Mouse (Mus musculus) bone marrow, adult 2 months (tissue): ENCODE data around the gene Ttll5. TPM values are rescaled to one million over a fixed set of nuclear protein-coding genes. Genes with fewer than 3 reads are reported as not detected.

Experiments
- H3K27ac ChIP-seq: fragments of 200-500 bp; 2 replicates; pipeline ENCODE4 v1.5.1; 2012; ENCODE audit warnings: low read depth, mild to moderate bottlenecking, control low read depth, inconsistent platforms, low read length; ENCODE audit not compliant: control insufficient read depth, poor library complexity, insufficient read depth
- H3K4me1 ChIP-seq: fragments of 200-500 bp; 2 replicates; pipeline ENCODE4 v1.6.1; 2011; ENCODE audit warnings: low read length; ENCODE audit not compliant: control insufficient read depth, insufficient read depth
- H3K4me3 ChIP-seq: fragments of 200-500 bp; replicated peaks from 2 replicates; pipeline ENCODE3; 2011; ENCODE audit warnings: mild to moderate bottlenecking, low read depth, low read length, control low read depth; ENCODE audit not compliant: control insufficient read depth
- CTCF ChIP-seq: fragments of 200-500 bp; IDR thresholded peaks from 2 replicates; pipeline ENCODE4 v1.5.1; 2011; ENCODE audit warnings: low read length, control low read depth; ENCODE audit not compliant: control insufficient read depth, insufficient read depth
- POLR2A ChIP-seq: fragments of 200-500 bp; IDR thresholded peaks from 2 replicates; pipeline ENCODE4 v1.6.1; 2011; ENCODE audit warnings: low read depth, mild to moderate bottlenecking, control low read depth, low read length, borderline replicate concordance; ENCODE audit not compliant: control insufficient read depth
- WGBS: fragments of 180-500 bp; shearing (Covaris S2); methylation state at CpG from one replicate; pipeline ENCODE4 v1.1.7; 2018; 5-methylcytosine and 5-hydroxymethylcytosine counted together
- polyA plus RNA-seq: library from polyadenylated mRNA; stranded (reverse); fragments of >200 nt; gene quantifications from 2 replicates; pipeline ENCODE4 v1.2.4, GENCODE M21; 2011; ENCODE audit warnings: low replicate concordance; ENCODE audit not compliant: missing spikeins, insufficient read depth, insufficient read length

Gene Ttll5
- polyA plus RNA-seq, 1 experiment = 16.8 TPM

DNA sequence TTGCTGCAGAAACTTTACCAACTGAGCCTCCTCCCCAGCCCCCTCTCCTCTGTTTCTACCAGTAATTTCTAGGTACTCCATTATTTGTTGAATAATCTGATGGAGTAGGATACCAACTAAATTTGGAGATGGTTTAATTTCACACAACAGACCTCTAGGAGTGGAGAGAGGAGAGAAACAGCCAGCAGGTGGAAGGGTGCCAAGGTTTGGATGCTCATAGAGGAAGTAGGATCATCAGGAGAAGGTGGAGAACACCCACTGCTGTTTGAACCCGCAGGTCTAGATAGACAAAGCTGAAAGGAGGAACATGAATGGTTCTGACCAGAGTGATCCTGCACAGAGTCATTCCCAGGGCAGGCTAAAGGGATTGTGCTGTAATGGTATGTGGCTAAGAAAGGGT is 28.9 kb upstream of the Ttll5 start:
- Histone ChIP-seq H3K4me3 (no peak overlapping the region), H3K4me1 (no peaks in the 10 kb centered on the region), H3K27ac (no peak overlapping the region)
- whole genome bisulfite sequencing = 30% methylated on average over 1 of the region's 1 CpGs
- TF ChIP-seq POLR2A (no peak), CTCF (no peak)

GRCm38 (mm10) chr12:85800031-85800430 is 24.4 kb upstream of the Ttll5 start:
- no peaks in the 10 kb centered on the region for H3K4me1 ChIP-seq
- no peak overlapping the region for H3K4me3 ChIP-seq
- no peak for TF ChIP-seq POLR2A
- TF ChIP-seq CTCF = no peak
- 79% methylated on average over 9 of the region's 9 CpGs for WGBS
- H3K27ac ChIP-seq = no peak overlapping the region

- 68% methylated on average over 6 of the region's 6 CpGs for WGBS
- H3K4me3 ChIP-seq = no peak overlapping the region
- TF ChIP-seq POLR2A (no peak), CTCF (no peak)
- H3K27ac ChIP-seq = no peak overlapping the region
- no peaks in the 10 kb centered on the region for H3K4me1 ChIP-seq
Measured at GRCm38 (mm10) chr12:85809726-85810125, 14.7 kb upstream of the Ttll5 start.

DNA sequence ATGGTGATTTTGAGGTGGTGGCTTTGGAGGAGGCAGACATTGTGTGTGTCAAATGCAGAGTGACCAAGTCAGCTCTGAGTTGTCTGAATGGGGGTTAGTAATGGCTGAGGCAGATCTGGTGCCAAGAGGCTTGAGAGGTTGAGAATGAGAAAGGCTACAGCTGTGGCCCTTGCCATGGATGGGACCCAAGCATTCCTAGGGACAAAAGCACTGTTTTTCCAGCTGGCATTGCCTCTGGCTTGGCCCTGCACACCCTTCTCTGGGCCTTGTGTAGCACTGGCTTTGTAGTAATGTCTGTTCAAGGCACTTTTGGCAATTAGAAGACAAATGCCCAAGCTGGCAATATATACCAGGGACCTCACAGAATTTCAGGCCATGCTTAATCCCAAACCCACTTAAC is 13.5 kb upstream of the Ttll5 start:
- Histone ChIP-seq H3K4me3 (no peak overlapping the region), H3K27ac (no peak overlapping the region), H3K4me1 (no peaks in the 10 kb centered on the region)
- no peak for TF ChIP-seq CTCF
- no peak for TF ChIP-seq POLR2A

DNA sequence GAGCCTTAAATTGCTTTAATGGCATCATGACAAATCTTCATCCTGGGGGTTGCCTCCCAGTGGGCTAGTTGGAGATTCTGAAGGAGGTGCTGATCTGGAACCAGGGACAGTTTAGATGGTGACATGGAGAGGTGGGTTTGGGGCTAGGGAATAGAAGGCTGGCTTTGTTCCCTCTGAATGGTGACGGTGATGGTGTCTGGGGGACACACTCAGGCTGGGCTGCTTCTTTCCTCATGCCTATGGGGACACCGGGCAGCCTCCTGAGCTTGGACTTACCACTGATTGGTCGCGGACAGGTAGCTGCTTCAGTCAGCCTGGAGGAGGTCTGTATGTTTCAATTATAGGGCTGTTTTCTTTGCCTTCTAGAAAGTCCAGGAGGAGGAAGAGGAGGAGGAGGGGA is 12.8 kb upstream of the Ttll5 start:
- Histone ChIP-seq H3K4me1 (no peaks in the 10 kb centered on the region), H3K4me3 (no peak overlapping the region), H3K27ac (no peak overlapping the region)
- 91% methylated on average over 4 of the region's 4 CpGs for WGBS
- no peak for TF ChIP-seq CTCF
- TF ChIP-seq POLR2A = no peak

GRCm38 (mm10) chr12:85813599-85813998 is 10.9 kb upstream of the Ttll5 start:
- H3K27ac ChIP-seq = no peak overlapping the region
- TF ChIP-seq POLR2A (no peak), CTCF (no peak)
- no peaks in the 10 kb centered on the region for H3K4me1 ChIP-seq
- H3K4me3 ChIP-seq = no peak overlapping the region
- WGBS = 83% methylated on average over 2 of the region's 2 CpGs

- H3K4me3 ChIP-seq = no peak overlapping the region
Measured at GRCm38 (mm10) chr12:85822051-85822450, 2.4 kb upstream of the Ttll5 start.

GRCm38 (mm10) chr12:85825361-85825760 is 902 bp downstream of the Ttll5 start:
- WGBS = 10% methylated on average over 8 of the region's 8 CpGs
- Histone ChIP-seq H3K27ac (peak overlapping the region; percentile 98), H3K4me3 (peak overlapping the region; percentile 99), H3K4me1 (no peaks in the 10 kb centered on the region; the same call in 1 of the 2 replicates)
- TF ChIP-seq CTCF = no peak
- no peak for TF ChIP-seq POLR2A

More at GRCm38 (mm10) chr12:85822051-85822450, 2.4 kb upstream of the Ttll5 start:
- no peak for TF ChIP-seq POLR2A
- TF ChIP-seq CTCF = no peak
- Histone ChIP-seq H3K4me1 (no peaks in the 10 kb centered on the region; the same call in 1 of the 2 replicates), H3K27ac (no peak overlapping the region)
- WGBS = 80% methylated on average over 9 of the region's 9 CpGs

DNA sequence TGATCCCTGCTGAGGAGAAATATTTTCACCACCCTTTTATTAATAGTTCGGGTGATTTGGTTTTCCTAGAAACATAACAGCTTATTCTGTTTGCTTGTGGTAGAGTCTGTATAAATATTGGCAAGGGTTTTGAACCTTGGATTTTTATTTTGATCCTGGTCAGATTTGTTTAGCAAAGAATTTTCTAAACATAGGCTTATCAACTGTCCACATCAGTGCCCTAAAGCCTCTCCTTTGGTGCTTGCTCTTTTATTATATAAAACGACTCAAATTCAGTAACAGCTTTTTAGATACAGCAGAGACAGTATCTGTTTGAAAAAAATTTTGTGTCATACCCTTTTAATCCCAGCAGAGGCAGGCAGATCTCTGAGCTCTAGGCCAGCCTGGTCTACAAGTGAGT is 1.4 kb downstream of the Ttll5 start:
- no peak overlapping the region for H3K4me3 ChIP-seq
- H3K4me1 ChIP-seq = no peaks in the 10 kb centered on the region; the same call in 1 of the 2 replicates
- 55% methylated on average over 2 of the region's 2 CpGs for WGBS
- TF ChIP-seq CTCF = no peak
- TF ChIP-seq POLR2A = no peak
- H3K27ac ChIP-seq = no peak overlapping the region
